Mouse (Mus musculus) kidney, adult 2 months (tissue): ENCODE results near the gene Med31. TPM values are rescaled to one million over a fixed set of nuclear protein-coding genes. Genes with fewer than 3 reads are reported as not detected.
A peak's percentile ranks its signal among the peaks of the same experiment; 100 is the strongest.

Experiments
- DNase-seq: peaks from one replicate; pipeline ENCODE4 v3.0.0; 2021
- H3K27ac ChIP-seq: fragments of 200-500 bp; 2 replicates; pipeline ENCODE4 v1.5.1; 2012; ENCODE audit warnings: low read depth, low read length, control low read depth, inconsistent platforms; ENCODE audit not compliant: insufficient read depth
- H3K27me3 ChIP-seq: fragments of 200-500 bp; replicated peaks from 2 replicates; pipeline ENCODE4 v1.6.1; 2012; ENCODE audit warnings: mild to moderate bottlenecking, moderate library complexity, low read length, inconsistent platforms; ENCODE audit not compliant: control insufficient read depth, insufficient read depth
- H3K36me3 ChIP-seq: fragments of 200-500 bp; 2 replicates; pipeline ENCODE4 v1.6.1; 2012; ENCODE audit warnings: mild to moderate bottlenecking, moderate library complexity, low read length, inconsistent platforms; ENCODE audit not compliant: control insufficient read depth, insufficient read depth
- H3K4me1 ChIP-seq: fragments of 200-500 bp; 2 replicates; pipeline ENCODE4 v1.6.1; 2011; ENCODE audit warnings: low read length; ENCODE audit not compliant: control insufficient read depth, insufficient read depth
- H3K4me3 ChIP-seq: fragments of 200-500 bp; 2 replicates; pipeline ENCODE4 v1.5.1; 2011; ENCODE audit warnings: mild to moderate bottlenecking, low read depth, low read length, control low read depth; ENCODE audit not compliant: insufficient read depth
- CTCF ChIP-seq: fragments of 200-500 bp; conservative IDR thresholded peaks from 2 replicates; pipeline ENCODE4 v1.5.1; 2011; ENCODE audit warnings: low read depth, mild to moderate bottlenecking, control low read depth, low read length, moderate library complexity, mixed read lengths; ENCODE audit not compliant: insufficient read depth, insufficient read length
- POLR2A ChIP-seq: fragments of 200-500 bp; IDR thresholded peaks from one replicate; pipeline ENCODE4 v1.6.1; 2011; ENCODE audit warnings: low read depth, low read length, control low read depth
- WGBS: fragments of 180-500 bp; shearing (Covaris S2); methylation state at CpG from one replicate; pipeline ENCODE4 v1.1.7; 2018; 5-methylcytosine and 5-hydroxymethylcytosine counted together
- polyA plus RNA-seq: library from polyadenylated mRNA; depleted of rRNA; stranded (reverse); fragments of >200 nt; gene quantifications from 2 replicates; pipeline ENCODE4 v1.2.3, GENCODE M21; 2012

The Med31 gene
- polyA plus RNA-seq, 1 experiment: 9.4 TPM

- Histone ChIP-seq H3K27me3 (no peaks in the 10 kb centered on the region), H3K27ac (no peak overlapping the region), H3K4me3 (no peak overlapping the region), H3K36me3 (no peaks in the 10 kb centered on the region), H3K4me1 (no peaks in the 10 kb centered on the region; the same call in 1 of the 2 replicates)
- no peak for TF ChIP-seq CTCF
- TF ChIP-seq POLR2A: no peak
- 64% methylated on average over 5 of the region's 5 CpGs for whole genome bisulfite sequencing
- no peak for DNase-seq
Observed at GRCm38 (mm10) chr11:72217116-72217515, 1.7 kb upstream of the Med31 start.

DNA sequence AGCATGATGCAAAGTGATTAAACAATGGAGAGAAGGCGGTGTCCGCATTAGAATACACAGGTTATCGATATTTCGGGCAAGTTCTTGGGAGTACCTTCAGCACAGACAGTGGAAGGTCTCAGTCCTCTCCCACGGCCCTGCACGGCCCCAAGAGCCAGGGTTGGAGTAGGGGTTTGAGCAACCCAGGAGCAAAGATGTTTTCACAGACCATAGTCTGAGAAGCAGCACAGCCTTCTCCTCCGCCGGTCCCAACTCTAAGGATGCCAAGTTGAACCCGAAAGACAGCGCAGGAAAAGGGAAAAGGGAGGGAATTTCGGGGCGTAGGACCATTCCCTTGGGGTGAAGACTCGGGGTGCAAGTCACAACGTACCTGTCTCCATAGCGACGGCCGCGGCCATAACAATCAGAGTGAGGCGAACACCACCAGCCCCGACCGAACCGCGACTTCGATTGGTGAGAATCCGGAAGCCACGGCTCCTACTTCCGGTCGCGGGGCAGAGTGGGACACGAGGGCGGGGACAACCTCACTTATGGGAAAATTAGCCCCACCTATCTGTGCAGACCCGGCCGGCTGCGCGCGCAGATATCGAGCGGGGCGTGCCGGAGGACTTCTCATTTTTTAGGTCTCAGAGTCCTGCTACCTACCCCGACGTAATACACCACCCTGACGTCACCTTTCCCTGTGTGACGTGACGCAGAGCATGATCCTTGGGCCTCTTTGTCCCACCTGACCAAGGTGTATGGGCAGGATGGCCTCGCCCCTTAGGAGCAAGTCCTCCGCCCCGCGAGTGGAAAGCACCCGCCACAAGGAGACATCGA is 592 bp downstream of the Med31 start:
- Histone ChIP-seq H3K27ac (peak overlapping the region; percentile 57), H3K36me3 (no peaks in the 10 kb centered on the region), H3K27me3 (no peaks in the 10 kb centered on the region), H3K4me1 (no peaks in the 10 kb centered on the region; the same call in 1 of the 2 replicates), H3K4me3 (peak overlapping the region; percentile 86)
- WGBS: under 1% methylated on average over 51 of the region's 51 CpGs
- peak; percentile 97 for DNase-seq
- no peak for TF ChIP-seq POLR2A
- no peak for TF ChIP-seq CTCF

- Histone ChIP-seq H3K27me3 (no peaks in the 10 kb centered on the region), H3K4me1 (0 out of 2 replicates have a peak, but pooled peaks cover 5% of the 10 kb centered on the region), H3K27ac (peak overlapping the region; percentile 54; the same call in 1 of the 2 replicates), H3K36me3 (no peaks in the 10 kb centered on the region), H3K4me3 (peak overlapping the region; percentile 91)
- WGBS: 3% methylated on average over 17 of the region's 17 CpGs
- TF ChIP-seq CTCF (no peak), POLR2A (no peak)
- peak; percentile 73 for DNase-seq
Observed at GRCm38 (mm10) chr11:72207834-72208377, 7.5 kb downstream of the Med31 start.

DNA sequence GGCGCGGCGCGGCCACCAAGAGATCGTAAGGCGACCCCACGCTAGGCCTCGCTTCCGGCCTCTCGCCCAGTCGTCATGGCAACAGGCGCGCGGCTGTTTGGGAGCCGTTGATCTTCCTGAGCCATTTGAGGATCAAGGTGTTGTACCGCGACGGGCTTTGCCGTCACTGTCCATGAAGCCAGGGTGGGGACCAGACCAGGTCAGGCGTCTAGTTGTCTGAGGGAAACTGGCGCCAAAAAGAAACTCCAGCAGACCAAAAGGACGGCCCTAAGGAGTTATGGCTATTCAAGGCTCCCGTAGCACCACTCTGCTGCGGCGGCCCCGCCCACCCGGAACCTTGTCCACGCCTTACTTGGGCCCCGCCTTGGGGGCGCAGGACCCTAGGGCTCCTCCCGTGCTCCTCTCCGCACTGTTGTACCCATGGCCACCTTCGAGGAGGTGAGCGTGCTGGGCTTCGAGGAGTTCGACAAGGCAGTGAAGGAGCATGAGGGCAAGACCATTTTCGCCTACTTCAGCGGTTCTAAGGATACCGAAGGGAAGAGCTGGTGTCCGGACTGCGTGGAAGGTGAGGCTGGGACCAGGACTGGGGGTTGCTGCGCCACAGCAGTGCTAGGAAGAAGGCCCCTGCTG is 8.1 kb downstream of the Med31 start, which contains the start of the genes 4933427D14Rik and Txndc17:
TSS of gene 4933427D14Rik (minus strand) at position 256 of the 630 bp plus-strand sequence.
TSS of gene Txndc17 (plus strand) at position 344 of the 630 bp plus-strand sequence.
- Histone ChIP-seq H3K36me3 (no peaks in the 10 kb centered on the region), H3K27me3 (no peaks in the 10 kb centered on the region), H3K4me1 (0 out of 2 replicates have a peak, but pooled peaks cover 5% of the 10 kb centered on the region), H3K27ac (peak within 1 kb of the TSS; percentile 54; the same call in 1 of the 2 replicates), H3K4me3 (peak within 1 kb of the TSS; percentile 91)
- DNase-seq: peak; percentile 95
- TF ChIP-seq POLR2A (peak; percentile 74), CTCF (no peak)
- under 1% methylated on average over 42 of the region's 42 CpGs for WGBS

DNA sequence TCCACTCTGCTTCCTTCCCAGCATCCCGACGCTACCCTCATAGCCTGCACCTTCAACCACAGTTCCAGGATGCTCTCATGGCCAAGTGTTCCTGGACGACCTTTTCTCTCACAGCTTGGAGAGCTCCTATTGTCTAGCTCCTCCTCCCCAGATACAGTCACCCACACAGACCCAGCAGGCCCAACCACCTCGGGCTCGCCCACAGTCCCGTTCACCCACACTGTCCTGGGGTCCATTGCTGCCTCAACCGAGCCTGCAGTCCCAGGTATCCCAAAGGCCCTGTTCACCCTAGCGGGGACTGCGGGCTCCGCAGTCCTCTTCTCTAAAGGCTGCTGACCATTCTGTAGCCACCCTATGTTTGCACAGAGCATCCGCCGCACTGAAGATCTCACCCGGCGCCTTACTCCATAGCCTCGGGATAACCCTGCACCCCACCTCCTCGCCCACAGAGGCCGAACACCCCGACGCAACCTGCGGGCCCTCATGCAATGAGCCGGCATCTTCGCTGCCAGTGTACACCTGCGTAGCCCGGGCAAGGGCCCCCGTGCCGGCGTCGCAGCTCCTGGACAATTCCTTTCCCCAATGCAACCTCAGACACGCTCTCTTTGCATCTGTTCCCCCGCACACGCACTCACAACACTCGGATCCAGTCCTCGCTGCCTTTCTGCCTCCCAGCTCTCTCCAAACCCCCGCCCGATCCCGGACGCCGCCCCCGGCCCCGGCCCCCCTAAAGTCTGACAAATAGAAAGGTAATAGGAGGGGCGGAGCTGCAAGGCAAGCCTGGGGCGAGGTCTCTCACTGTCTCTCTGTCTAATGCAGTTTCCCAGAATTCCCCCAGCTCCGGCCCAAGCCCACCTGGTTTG is 8.8 kb downstream of the Med31 start, which contains the start of gene Gm43951:
TSS of gene Gm43951 (minus strand) at position 500 of the 863 bp plus-strand sequence.
- peak; percentile 17 for DNase-seq
- TF ChIP-seq POLR2A: no peak
- TF ChIP-seq CTCF: no peak
- 0 out of 2 replicates have a peak, but pooled peaks cover 5% of the 10 kb centered on the region for H3K4me1 ChIP-seq
- H3K36me3 ChIP-seq: no peaks in the 10 kb centered on the region
- peak within 1 kb of the TSS; percentile 54; the same call in 1 of the 2 replicates for H3K27ac ChIP-seq
- under 1% methylated on average over 43 of the region's 43 CpGs for WGBS
- no peaks in the 10 kb centered on the region for H3K27me3 ChIP-seq
- peak within 1 kb of the TSS; percentile 91 for H3K4me3 ChIP-seq

GRCm38 (mm10) chr11:72205256-72205655 is 10.1 kb downstream of the Med31 start:
- 83% methylated on average over 6 of the region's 6 CpGs for WGBS
- Histone ChIP-seq H3K4me1 (0 out of 2 replicates have a peak, but pooled peaks cover 5% of the 10 kb centered on the region), H3K36me3 (no peaks in the 10 kb centered on the region), H3K4me3 (no peak overlapping the region), H3K27ac (no peak overlapping the region), H3K27me3 (no peaks in the 10 kb centered on the region)
- TF ChIP-seq POLR2A: no peak
- no peak for TF ChIP-seq CTCF
- DNase-seq: no peak
